Mouse (Mus musculus): ENCODE measurements at regions not wholly inside any gene's neighbourhood (a gene's known extent, or its start where the extent isn't known, plus 50 kb on each side); places are given as distances from the start of the nearest gene placed in this dataset.

- Histone ChIP-seq H3K4me3 (ENCODE audit: control insufficient read depth in 1 of 2, insufficient read depth in 1 of 2, low read depth in 2 of 2, low read length in 2 of 2) (no peak overlapping the region), H3K9ac (ENCODE audit: control insufficient read depth, low read depth, low read length, poor library complexity, severe bottlenecking) (no peak overlapping the region), H3K36me3 (ENCODE audit: control insufficient read depth in 1 of 2, insufficient read depth in 2 of 2, low read length in 2 of 2) (no peaks in the 10 kb centered on the region), H3K9me3 (replicated peaks; ENCODE audit: insufficient read depth, low read length) (no peaks in the 10 kb centered on the region), H3K4me1 (ENCODE audit: control insufficient read depth in 1 of 2, insufficient read depth in 2 of 2, low read length in 2 of 2) (no peaks in the 10 kb centered on the region), H3K27me3 (ENCODE audit: control insufficient read depth in 1 of 2, insufficient read depth in 2 of 2, low read length in 2 of 2) (no peaks in the 10 kb centered on the region), H3K27ac (ENCODE audit: control insufficient read depth, low read depth, low read length) (no peak overlapping the region), H3K79me2 (ENCODE audit: control insufficient read depth, insufficient read depth, low read length, poor library complexity) (no peaks in the 10 kb centered on the region)
- no peak for DNase-seq (ENCODE audit: low read depth, low spot score)
- no peak for TF ChIP-seq SIN3A (IDR thresholded peaks at IDR 0.05; ENCODE audit: low read length)
- TF ChIP-seq NELFE (IDR thresholded peaks at IDR 0.05; ENCODE audit: low read depth, low read length), result no peak
- TF ChIP-seq ELF1 (IDR thresholded peaks at IDR 0.05; ENCODE audit: low read depth, low read length), result no peak
- TF ChIP-seq SMC3 (IDR thresholded peaks at IDR 0.05; ENCODE audit: low read depth, low read length), result no peak
- no peak for TF ChIP-seq UBTF (IDR thresholded peaks at IDR 0.05; ENCODE audit: borderline replicate concordance, insufficient read depth, low read depth, low read length)
- no peak for TF ChIP-seq CHD2 (IDR thresholded peaks at IDR 0.05; ENCODE audit: low read length)
- no peak for TF ChIP-seq TAL1 (IDR thresholded peaks at IDR 0.05; ENCODE audit: low read length)
Observed at GRCm38 (mm10) chr2:106415474-106416019, 277.5 kb upstream of the Mpped2 start.

GRCm38 (mm10) chr2:106418181-106418580 is 274.9 kb upstream of the Mpped2 start:
- Histone ChIP-seq H3K4me1 (ENCODE audit: control insufficient read depth in 1 of 2, insufficient read depth in 2 of 2, low read length in 2 of 2) (no peaks in the 10 kb centered on the region), H3K36me3 (ENCODE audit: control insufficient read depth in 1 of 2, insufficient read depth in 2 of 2, low read length in 2 of 2) (no peaks in the 10 kb centered on the region), H3K4me3 (ENCODE audit: control insufficient read depth in 1 of 2, insufficient read depth in 1 of 2, low read depth in 2 of 2, low read length in 2 of 2) (no peak overlapping the region), H3K9ac (ENCODE audit: control insufficient read depth, low read depth, low read length, poor library complexity, severe bottlenecking) (no peak overlapping the region), H3K79me2 (ENCODE audit: control insufficient read depth, insufficient read depth, low read length, poor library complexity) (no peaks in the 10 kb centered on the region), H3K9me3 (replicated peaks; ENCODE audit: insufficient read depth, low read length) (no peaks in the 10 kb centered on the region), H3K27ac (ENCODE audit: control insufficient read depth, low read depth, low read length) (no peak overlapping the region), H3K27me3 (ENCODE audit: control insufficient read depth in 1 of 2, insufficient read depth in 2 of 2, low read length in 2 of 2) (no peaks in the 10 kb centered on the region)
- no peak for DNase-seq (ENCODE audit: low read depth, low spot score)
- TF ChIP-seq MEF2A (IDR thresholded peaks at IDR 0.05; ENCODE audit: extremely low read depth, insufficient replicate concordance, low read depth, low read length, poor library complexity, severe bottlenecking), result no peak
- no peak for TF ChIP-seq CHD1 (IDR thresholded peaks at IDR 0.05; ENCODE audit: low read depth, low read length)

- Histone ChIP-seq H3K9me3 (replicated peaks; ENCODE audit: insufficient read depth, low read length) (no peaks in the 10 kb centered on the region), H3K79me2 (ENCODE audit: control insufficient read depth, insufficient read depth, low read length, poor library complexity) (no peaks in the 10 kb centered on the region), H3K9ac (ENCODE audit: control insufficient read depth, low read depth, low read length, poor library complexity, severe bottlenecking) (no peak overlapping the region), H3K27me3 (ENCODE audit: control insufficient read depth in 1 of 2, insufficient read depth in 2 of 2, low read length in 2 of 2) (no peaks in the 10 kb centered on the region), H3K36me3 (ENCODE audit: control insufficient read depth in 1 of 2, insufficient read depth in 2 of 2, low read length in 2 of 2) (no peaks in the 10 kb centered on the region), H3K27ac (ENCODE audit: control insufficient read depth, low read depth, low read length) (no peak overlapping the region), H3K4me1 (ENCODE audit: control insufficient read depth in 1 of 2, insufficient read depth in 2 of 2, low read length in 2 of 2) (no peaks in the 10 kb centered on the region), H3K4me3 (ENCODE audit: control insufficient read depth in 1 of 2, insufficient read depth in 1 of 2, low read depth in 2 of 2, low read length in 2 of 2) (no peak overlapping the region)
- TF ChIP-seq USF1 (IDR thresholded peaks at IDR 0.05; ENCODE audit: low read depth, low read length) (no peak), MAFK (IDR thresholded peaks at IDR 0.05; ENCODE audit: borderline replicate concordance, low read depth, low read length) (no peak), JUND (IDR thresholded peaks at IDR 0.05; ENCODE audit: low read depth, low read length) (no peak)
- DNase-seq (ENCODE audit: low read depth, low spot score), result no peak
Observed at GRCm38 (mm10) chr2:106424974-106425373, 268.1 kb upstream of the Mpped2 start.
